Mouse (Mus musculus) heart, embryonic 15.5 days (tissue): ENCODE results near the gene Pgc. TPM values are rescaled to one million over a fixed set of nuclear protein-coding genes. Genes with fewer than 3 reads are reported as not detected.

ENCODE experiments used
- ATAC-seq: fragments of 200-750 bp; cut with Nextera tagmentation; replicated peaks from 2 replicates; pipeline ENCODE4 v1.8.0; 2017; ENCODE audit warnings: low read depth, moderate TSS enrichment; ENCODE audit not compliant: insufficient number of reproducible peaks, insufficient read depth, low FRiP score
- H3K27ac ChIP-seq: fragments of 300-500 bp; sonication (generic); 2 replicates; pipeline ENCODE4 v1.5.1; 2015; ENCODE audit warnings: mild to moderate bottlenecking, inconsistent platforms
- H3K27me3 ChIP-seq: fragments of 300-500 bp; sonication (generic); 2 replicates; pipeline ENCODE4 v1.6.1; 2015; ENCODE audit warnings: inconsistent platforms
- H3K36me3 ChIP-seq: fragments of 300-500 bp; sonication (generic); 2 replicates; pipeline ENCODE4 v1.6.1; 2015; ENCODE audit warnings: mild to moderate bottlenecking, inconsistent platforms
- H3K4me1 ChIP-seq: fragments of 300-500 bp; sonication (generic); replicated peaks from 2 replicates; pipeline ENCODE4 v1.6.1; 2015; ENCODE audit warnings: inconsistent platforms
- H3K4me2 ChIP-seq: fragments of 300-500 bp; sonication (generic); 2 replicates; pipeline ENCODE4 v1.6.1; 2015; ENCODE audit warnings: inconsistent platforms, mild to moderate bottlenecking, moderate library complexity
- H3K4me3 ChIP-seq: fragments of 300-500 bp; sonication (generic); 2 replicates; pipeline ENCODE4 v1.5.1; 2015; ENCODE audit warnings: mild to moderate bottlenecking, inconsistent platforms
- H3K9ac ChIP-seq: fragments of 300-500 bp; sonication (generic); 2 replicates; pipeline ENCODE4 v1.6.1; 2015; ENCODE audit warnings: mild to moderate bottlenecking, inconsistent platforms
- H3K9me3 ChIP-seq: fragments of 300-500 bp; sonication (generic); replicated peaks from 2 replicates; pipeline ENCODE4 v1.6.1; 2016; ENCODE audit warnings: inconsistent platforms
- WGBS: fragments of 180-500 bp; shearing (Covaris S2); methylation state at CpG from one replicate; pipeline ENCODE4 v1.1.7; 2015; ENCODE audit warnings: mixed read lengths; 5-methylcytosine and 5-hydroxymethylcytosine counted together
- polyA plus RNA-seq: library from polyadenylated mRNA; unstranded; fragments of >200 nt; fragmentation: Nextera tagmentation; extraction: Ambion mirVana; gene quantifications from 2 replicates; pipeline ENCODE4 v1.2.1, GENCODE M21; 2015

Gene Pgc
- polyA plus RNA-seq, 1 experiment from 2014 or later = 0.40 TPM

GRCm38 (mm10) chr17:47768707-47769276 lies 42.1 kb downstream of the Pgc start:
- no peaks in the 10 kb centered on the region for H3K9me3 ChIP-seq
- peak overlapping the region; percentile 31 for H3K4me2 ChIP-seq
- H3K36me3 ChIP-seq = no peaks in the 10 kb centered on the region
- H3K4me1 ChIP-seq = peaks cover 25% of the 10 kb centered on the region
- 28% methylated on average over 12 of the region's 12 CpGs for whole genome bisulfite sequencing
- no peak overlapping the region for H3K4me3 ChIP-seq
- no peak overlapping the region for H3K27ac ChIP-seq
- no peaks in the 10 kb centered on the region for H3K27me3 ChIP-seq
- ATAC-seq = no peak
- H3K9ac ChIP-seq = no peak overlapping the region

DNA sequence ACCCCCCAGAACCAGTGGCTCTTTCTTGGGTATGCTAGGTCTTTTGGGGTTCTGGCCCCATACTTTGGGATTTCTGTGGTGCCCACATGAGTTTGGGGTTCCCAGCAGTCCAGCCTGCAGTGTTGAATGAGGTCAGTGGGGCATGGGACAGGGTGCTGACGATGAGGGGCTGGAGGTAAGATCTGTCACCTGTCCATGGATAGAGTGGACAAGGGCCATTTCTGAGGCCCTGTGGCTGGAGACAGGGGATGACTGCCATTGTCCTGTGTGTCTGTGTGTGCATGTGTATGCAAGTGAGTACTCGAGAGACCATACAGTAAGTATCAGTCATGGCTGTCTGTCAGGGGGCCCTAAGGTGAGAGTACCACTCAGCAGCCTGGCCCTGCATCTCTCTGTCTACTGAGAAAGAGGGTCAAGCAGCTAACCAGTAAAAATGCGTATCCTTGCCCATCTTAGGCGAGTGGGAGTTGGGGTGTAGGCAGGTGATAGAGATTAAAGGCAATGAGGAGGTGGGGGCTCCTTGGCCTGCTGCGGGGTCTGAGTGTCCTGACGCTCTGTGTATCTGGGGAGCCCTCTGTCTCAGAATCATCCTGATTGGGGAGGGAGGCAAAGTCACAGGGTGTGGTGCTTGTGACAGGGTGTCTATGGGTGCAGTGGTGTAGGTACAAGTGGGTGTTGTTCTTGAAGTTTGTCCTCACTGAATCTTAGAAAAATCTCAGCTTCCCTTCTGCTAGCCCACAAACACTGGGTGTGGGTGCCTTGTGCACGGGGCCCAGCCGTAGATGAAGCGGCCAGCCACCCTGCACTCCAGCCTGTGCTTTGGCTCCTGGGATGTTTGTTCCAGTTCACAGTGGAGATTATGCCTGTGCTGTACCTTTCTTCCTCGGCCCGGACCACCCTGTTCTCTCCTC lies 43.0 kb downstream of the Pgc start:
- peaks cover 22% of the 10 kb centered on the region for H3K4me1 ChIP-seq
- no peaks in the 10 kb centered on the region for H3K9me3 ChIP-seq
- no peak overlapping the region for H3K9ac ChIP-seq
- ATAC-seq = no peak
- no peaks in the 10 kb centered on the region for H3K27me3 ChIP-seq
- H3K27ac ChIP-seq = no peak overlapping the region
- no peak overlapping the region for H3K4me3 ChIP-seq
- 78% methylated on average over 11 of the region's 11 CpGs for WGBS
- no peak overlapping the region for H3K4me2 ChIP-seq
- no peaks in the 10 kb centered on the region for H3K36me3 ChIP-seq

- H3K4me3 ChIP-seq = no peak overlapping the region
- ATAC-seq = no peak
- H3K4me2 ChIP-seq = no peak overlapping the region
- WGBS = 61% methylated on average over 6 of the region's 6 CpGs
- no peaks in the 10 kb centered on the region for H3K36me3 ChIP-seq
- H3K27ac ChIP-seq = no peak overlapping the region
- H3K9me3 ChIP-seq = no peaks in the 10 kb centered on the region
- peaks cover 15% of the 10 kb centered on the region for H3K4me1 ChIP-seq
- H3K27me3 ChIP-seq = no peaks in the 10 kb centered on the region
- H3K9ac ChIP-seq = no peak overlapping the region
Measured at GRCm38 (mm10) chr17:47773604-47774003, 47.0 kb downstream of the Pgc start.

- H3K4me3 ChIP-seq = no peak overlapping the region
- H3K4me2 ChIP-seq = no peak overlapping the region
- H3K27ac ChIP-seq = no peak overlapping the region
- no peaks in the 10 kb centered on the region for H3K27me3 ChIP-seq
- peaks cover 6% of the 10 kb centered on the region; the same call in 1 of the 2 replicates for H3K4me1 ChIP-seq
- no peak for ATAC-seq
- no peaks in the 10 kb centered on the region for H3K36me3 ChIP-seq
- WGBS = 36% methylated on average over 2 of the region's 2 CpGs
- no peaks in the 10 kb centered on the region for H3K9me3 ChIP-seq
- H3K9ac ChIP-seq = no peak overlapping the region
Measured at GRCm38 (mm10) chr17:47777141-47777540, 50.5 kb downstream of the Pgc start.

- 79% methylated on average over 10 of the region's 10 CpGs for WGBS
- Histone ChIP-seq H3K4me1 (0 out of 2 replicates have a peak, but pooled peaks cover 12% of the 10 kb centered on the region), H3K36me3 (no peaks in the 10 kb centered on the region), H3K27ac (no peak overlapping the region), H3K9me3 (no peaks in the 10 kb centered on the region), H3K9ac (no peak overlapping the region), H3K4me2 (no peak overlapping the region), H3K27me3 (no peaks in the 10 kb centered on the region), H3K4me3 (no peak overlapping the region)
- no peak for ATAC-seq
Measured at GRCm38 (mm10) chr17:47780470-47780869, 53.8 kb downstream of the Pgc start.

DNA sequence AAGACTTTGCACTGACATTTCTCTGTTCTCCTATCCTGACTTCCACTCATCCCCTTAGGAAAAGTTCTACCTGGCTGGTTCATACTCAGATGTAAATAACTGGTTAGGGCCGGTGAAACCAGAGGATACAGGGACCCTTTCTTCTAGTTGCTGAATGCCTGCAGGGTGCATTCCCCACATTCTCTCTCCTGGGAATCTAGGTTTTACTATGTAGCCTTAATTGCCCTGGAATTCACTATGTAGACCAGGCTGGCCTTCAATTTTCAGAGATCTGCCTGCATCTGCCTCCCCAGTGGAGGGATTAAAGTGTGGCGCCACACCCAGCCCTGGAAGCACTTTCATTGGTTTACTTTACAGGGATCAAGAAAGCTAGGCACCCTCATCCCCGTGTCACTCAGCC lies 55.8 kb downstream of the Pgc start:
- Histone ChIP-seq H3K4me1 (0 out of 2 replicates have a peak, but pooled peaks cover 6% of the 10 kb centered on the region), H3K9me3 (no peaks in the 10 kb centered on the region), H3K27ac (no peak overlapping the region), H3K27me3 (no peaks in the 10 kb centered on the region), H3K9ac (no peak overlapping the region), H3K4me2 (no peak overlapping the region), H3K36me3 (no peaks in the 10 kb centered on the region), H3K4me3 (no peak overlapping the region)
- ATAC-seq = no peak
- WGBS = 84% methylated on average over 3 of the region's 3 CpGs

DNA sequence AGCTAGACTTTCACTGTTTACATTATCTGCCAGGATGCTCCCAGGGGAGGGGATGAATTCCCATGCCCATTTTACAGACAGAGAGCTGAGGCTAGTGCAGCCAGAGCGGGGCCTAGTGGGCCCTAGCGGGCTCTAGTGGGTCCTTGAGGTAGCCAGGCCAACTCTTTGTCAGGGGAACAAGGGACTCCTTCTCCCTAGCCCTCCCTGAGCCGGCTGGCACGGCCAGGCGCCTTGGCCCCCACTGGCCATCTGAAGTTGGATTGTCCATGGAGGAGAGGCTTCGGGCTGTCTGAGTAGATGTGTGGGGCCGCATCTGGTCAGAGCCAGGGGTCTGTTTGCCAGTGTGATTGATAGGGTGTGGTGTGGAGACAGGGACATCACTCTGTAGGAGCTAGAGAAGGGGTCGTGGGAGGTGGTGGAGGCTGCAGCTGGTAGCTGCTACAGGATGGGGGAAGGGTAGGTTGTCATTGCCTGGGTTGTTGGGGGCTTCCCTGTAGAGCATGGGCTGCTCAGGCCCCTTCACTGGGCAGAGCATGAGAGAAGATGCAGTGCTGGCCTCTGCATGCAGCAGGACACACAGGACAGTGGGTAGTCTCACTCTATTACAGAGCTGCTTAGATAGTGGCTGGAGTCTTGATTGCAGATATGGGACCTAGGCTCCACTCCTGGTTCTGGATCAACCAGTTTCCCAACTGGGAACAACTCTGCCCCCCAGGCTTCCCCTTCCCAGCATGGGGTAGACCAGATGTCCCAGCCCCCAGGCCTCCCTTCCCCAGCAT lies 57.0 kb downstream of the Pgc start:
- Histone ChIP-seq H3K36me3 (no peaks in the 10 kb centered on the region), H3K27ac (no peak overlapping the region), H3K4me1 (peaks cover 6% of the 10 kb centered on the region; the same call in 1 of the 2 replicates), H3K27me3 (no peaks in the 10 kb centered on the region), H3K4me2 (no peak overlapping the region), H3K9me3 (no peaks in the 10 kb centered on the region), H3K4me3 (no peak overlapping the region), H3K9ac (no peak overlapping the region)
- ATAC-seq = no peak
- 65% methylated on average over 8 of the region's 8 CpGs for WGBS

Other genes starting within 250 kb of the Pgc start
- 17.0 and 20.5 TPM in 2 replicates for gene Taf8, start 224.6 kb upstream of the Pgc start, polyA plus RNA-seq
- 369 and 456 TPM in 2 replicates for gene Ccnd3, start 221.8 kb upstream of the Pgc start, polyA plus RNA-seq
- 18.2 and 22.6 TPM in 2 replicates for gene Bysl, start 115.3 kb upstream of the Pgc start, polyA plus RNA-seq
- gene Med20, start 115.3 kb upstream of the Pgc start, polyA plus RNA-seq = 25.4 and 31.2 TPM in 2 replicates
- 0.60 and 1.6 TPM in 2 replicates for gene Gm20517, start 115.3 kb upstream of the Pgc start, polyA plus RNA-seq
- gene Usp49, start 96.2 kb upstream of the Pgc start, polyA plus RNA-seq = 2.5 and 3.2 TPM in 2 replicates
- gene Tomm6, start 38.5 kb upstream of the Pgc start, polyA plus RNA-seq = 260 and 304 TPM in 2 replicates
- 3.8 and 4.1 TPM in 2 replicates for gene Frs3, start 37.8 kb upstream of the Pgc start, polyA plus RNA-seq
- gene Gm21981, start 32.4 kb upstream of the Pgc start, polyA plus RNA-seq = 0.19 and 0.49 TPM in 2 replicates
- 0.44 and 0.53 TPM in 2 replicates for gene Prickle4, start 32.1 kb upstream of the Pgc start, polyA plus RNA-seq
- 24.9 and 25.2 TPM in 2 replicates for gene Tfeb, start 10.2 kb downstream of the Pgc start, polyA plus RNA-seq
- 7.9 and 12.1 TPM in 2 replicates for gene Mdfi, start 107.8 kb downstream of the Pgc start, polyA plus RNA-seq
- 6.4 and 11.1 TPM in 2 replicates for gene Foxp4, start 197.8 kb downstream of the Pgc start, polyA plus RNA-seq